8 mouse cellular contexts compared by ENCODE assay signal in the genomic region with DNA sequence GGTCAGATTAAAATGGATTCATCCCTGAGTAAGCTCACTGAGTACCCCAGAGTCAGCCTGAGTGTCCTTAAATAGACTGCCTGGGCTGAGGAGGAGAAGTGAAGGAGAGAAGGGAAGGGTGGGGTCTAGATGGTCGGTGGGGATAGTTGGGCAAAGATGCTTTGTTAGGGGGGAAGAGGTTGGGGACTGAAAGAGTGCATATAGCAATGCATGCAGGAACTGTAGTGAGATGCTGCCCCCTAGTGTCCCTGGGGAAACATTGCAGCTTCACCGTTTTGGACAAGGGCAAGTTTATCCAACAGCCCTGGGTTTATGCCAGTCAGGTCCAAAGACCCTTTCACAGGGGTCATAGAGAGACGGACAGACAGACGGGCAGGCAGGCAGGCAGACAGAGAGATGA.
DNase-seq lines count a peak whose midpoint lies in the region; ATAC-seq and TF ChIP-seq lines count a peak whose summit lies in the region.

No protein-coding gene starts in this region.

- H3K4me3 ChIP-seq in midbrain, embryonic 10.5 days, result no peak overlapping the region
- no peak overlapping the region for H3K4me3 ChIP-seq in midbrain, embryonic 15.5 days
- no peak overlapping the region for H3K4me3 ChIP-seq in bone marrow macrophage, adult 2 months (ENCODE audit: insufficient read depth, low read length)
- H3K4me3 ChIP-seq in forebrain, embryonic 13.5 days, result no peak overlapping the region
- no peak overlapping the region for H3K4me3 ChIP-seq in testis, adult 2 months (ENCODE audit: control insufficient read depth, low read depth, low read length)

- 0 out of 2 replicates have a peak, but pooled peaks have one; percentile 20 for TF ChIP-seq CTCF in bone marrow macrophage, adult 2 months (IDR thresholded peaks at IDR 0.05; ENCODE audit: low read depth, low read length)
- TF ChIP-seq CTCF in testis, adult 2 months (IDR thresholded peaks at IDR 0.05; ENCODE audit: control insufficient read depth, insufficient read depth, insufficient replicate concordance, low read depth, low read length), result peak; percentile 76

- no peak for DNase-seq in cerebellum, adult 11-12 months
- DNase-seq in midbrain, embryonic 10.5 days (ENCODE audit: low spot score), result peak; percentile 64
- DNase-seq in left cerebral cortex, postnatal 14 days (ENCODE audit: low spot score in 2 of 2), result peak; percentile 42 to 72

- 7% methylated on average over 4 of the region's 4 CpGs for WGBS in midbrain, embryonic 10.5 days
- WGBS in midbrain, embryonic 15.5 days, result 3% methylated on average over 4 of the region's 4 CpGs
- 9% methylated on average over 4 of the region's 4 CpGs for WGBS in forebrain, embryonic 13.5 days

- H3K9ac ChIP-seq in midbrain, embryonic 15.5 days, result no peak overlapping the region
- H3K9ac ChIP-seq in forebrain, embryonic 13.5 days, result no peak overlapping the region

- no peak overlapping the region for H3K27ac ChIP-seq in midbrain, embryonic 10.5 days (replicated peaks)
- no peak overlapping the region for H3K27ac ChIP-seq in midbrain, embryonic 15.5 days
- no peak overlapping the region for H3K27ac ChIP-seq in bone marrow macrophage, adult 2 months (ENCODE audit: insufficient read depth, low read depth, low read length)
- H3K27ac ChIP-seq in forebrain, embryonic 13.5 days, result no peak overlapping the region
- no peak overlapping the region for H3K27ac ChIP-seq in testis, adult 2 months (ENCODE audit: control insufficient read depth, insufficient read depth, low read depth, low read length)

- no peak for TF ChIP-seq POLR2A in bone marrow macrophage, adult 2 months (IDR thresholded peaks at IDR 0.05; ENCODE audit: borderline replicate concordance, low read depth, low read length)
- no peak for TF ChIP-seq POLR2A in testis, adult 2 months (IDR thresholded peaks at IDR 0.05; ENCODE audit: control insufficient read depth, low read depth, low read length)

- intact Hi-C loops in left cerebral cortex, postnatal 14 days (cut with DNase I), result no loop called here

- ATAC-seq in cerebellum, adult (ENCODE audit: insufficient number of reproducible peaks, low FRiP score, low TSS enrichment), result peak; percentile 6; the same call in 1 of the 2 replicates
- no peak for ATAC-seq in midbrain, embryonic 15.5 days (replicated peaks)
- peak; percentile 57; the same call in 1 of the 2 replicates for ATAC-seq in forebrain, embryonic 13.5 days

- H3K9me3 ChIP-seq in midbrain, embryonic 10.5 days (replicated peaks), result peaks cover 7% of the 10 kb centered on the region; the same call in 1 of the 2 replicates
- H3K9me3 ChIP-seq in midbrain, embryonic 15.5 days, result no peaks in the 10 kb centered on the region
- no peaks in the 10 kb centered on the region; the same call in 1 of the 2 replicates for H3K9me3 ChIP-seq in forebrain, embryonic 13.5 days (replicated peaks)

- no peaks in the 10 kb centered on the region for H3K36me3 ChIP-seq in midbrain, embryonic 10.5 days
- no peaks in the 10 kb centered on the region for H3K36me3 ChIP-seq in midbrain, embryonic 15.5 days (replicated peaks)
- no peaks in the 10 kb centered on the region for H3K36me3 ChIP-seq in forebrain, embryonic 13.5 days (ENCODE audit: poor library complexity, severe bottlenecking)
- H3K36me3 ChIP-seq in testis, adult 2 months (ENCODE audit: control insufficient read depth, insufficient read depth, low read length), result no peaks in the 10 kb centered on the region

- no peaks in the 10 kb centered on the region for H3K4me1 ChIP-seq in midbrain, embryonic 10.5 days
- no peaks in the 10 kb centered on the region for H3K4me1 ChIP-seq in midbrain, embryonic 15.5 days
- no peaks in the 10 kb centered on the region for H3K4me1 ChIP-seq in bone marrow macrophage, adult 2 months (ENCODE audit: control insufficient read depth, insufficient read depth, low read length)
- H3K4me1 ChIP-seq in forebrain, embryonic 13.5 days, result no peaks in the 10 kb centered on the region
- H3K4me1 ChIP-seq in testis, adult 2 months (ENCODE audit: control insufficient read depth, insufficient read depth, low read length), result peaks cover 4% of the 10 kb centered on the region

- no peak overlapping the region for H3K4me2 ChIP-seq in midbrain, embryonic 15.5 days
- H3K4me2 ChIP-seq in forebrain, embryonic 13.5 days, result no peak overlapping the region

- peaks cover 10% of the 10 kb centered on the region; the same call in 1 of the 2 replicates for H3K27me3 ChIP-seq in midbrain, embryonic 10.5 days (ENCODE audit: low read depth, poor library complexity, severe bottlenecking)
- H3K27me3 ChIP-seq in midbrain, embryonic 15.5 days (replicated peaks), result 0 out of 2 replicates have a peak, but pooled peaks cover 3% of the 10 kb centered on the region
- H3K27me3 ChIP-seq in forebrain, embryonic 13.5 days, result no peaks in the 10 kb centered on the region
- no peaks in the 10 kb centered on the region for H3K27me3 ChIP-seq in testis, adult 2 months (ENCODE audit: control insufficient read depth, insufficient read depth, low read length)
